Mouse (Mus musculus): ENCODE measurements around the gene Cdc14a.

GRCm38 (mm10) chr3:116329976-116330375 lies 93.9 kb downstream of the Cdc14a start:
- no peak for TF ChIP-seq POLR2A (IDR thresholded peaks at IDR 0.05; ENCODE audit: low read depth, low read length)
- no peak for TF ChIP-seq CTCF (IDR thresholded peaks at IDR 0.05; ENCODE audit: extremely low read depth, insufficient read depth, insufficient read length, insufficient replicate concordance)
